In genomic region chr12:112877073-112877576, GRCm38 (mm10) we compare ENCODE assay signal across 9 mouse cellular contexts. TPM values are rescaled to one million over a fixed set of nuclear protein-coding genes. Genes with fewer than 3 reads are reported as not detected.
DNase-seq lines count a peak whose midpoint lies in the region; ATAC-seq and TF ChIP-seq lines count a peak whose summit lies in the region.
"Had no signal": no experiment of that assay in that cellular context is flagged by ENCODE, and none has a peak within 500 bp of the region (broad histone marks: within the 10 kb centered on the region; RNA-seq: fewer than 3 reads in every experiment).

No protein-coding gene starts in this region.

- peaks cover 89% of the 10 kb centered on the region for H3K27me3 ChIP-seq in heart, embryonic 12.5 days (replicated peaks)
- peaks cover 55% of the 10 kb centered on the region for H3K27me3 ChIP-seq in hindbrain, embryonic 11.5 days (ENCODE audit: control insufficient read depth, insufficient read depth, low read length)
- peaks cover 62% of the 10 kb centered on the region for H3K27me3 ChIP-seq in midbrain, embryonic 11.5 days (ENCODE audit: control insufficient read depth, insufficient read depth, low read length)

- H3K36me3 ChIP-seq in heart, embryonic 12.5 days = no peaks in the 10 kb centered on the region
- H3K36me3 ChIP-seq in hindbrain, embryonic 11.5 days (ENCODE audit: control insufficient read depth, insufficient read depth, low read length) = no peaks in the 10 kb centered on the region
- H3K36me3 ChIP-seq in midbrain, embryonic 11.5 days (ENCODE audit: control insufficient read depth, insufficient read depth, low read length) = no peaks in the 10 kb centered on the region

- H3K4me3 ChIP-seq in heart, embryonic 12.5 days = peak overlapping the region; percentile 46
- H3K4me3 ChIP-seq in bone marrow macrophage, adult 2 months (ENCODE audit: insufficient read depth, low read length) = peak overlapping the region; percentile 38
- H3K4me3 ChIP-seq in hindbrain, embryonic 11.5 days (ENCODE audit: low read depth, low read length) = peak overlapping the region; percentile 20
- peak overlapping the region; percentile 27 for H3K4me3 ChIP-seq in midbrain, embryonic 11.5 days (ENCODE audit: low read depth, low read length)

- H3K9me3 ChIP-seq in heart, embryonic 12.5 days (replicated peaks) = no peaks in the 10 kb centered on the region
- H3K9me3 ChIP-seq in hindbrain, embryonic 11.5 days (ENCODE audit: control insufficient read depth, low read length) = no peaks in the 10 kb centered on the region
- H3K9me3 ChIP-seq in midbrain, embryonic 11.5 days (ENCODE audit: control insufficient read depth, low read length) = no peaks in the 10 kb centered on the region

- TF ChIP-seq POLR2A in bone marrow macrophage, adult 2 months (IDR thresholded peaks at IDR 0.05; ENCODE audit: borderline replicate concordance, low read depth, low read length) = no peak

- DNase-seq in heart, adult 8-10 months (ENCODE audit: low spot score) = no peak
- peak; percentile 43 for DNase-seq in hindbrain, embryonic 11.5 days (ENCODE audit: low spot score)
- peak; percentile 87 for DNase-seq in midbrain, embryonic 11.5 days (ENCODE audit: low spot score, missing footprints)
- DNase-seq in ovary, postnatal 10 days (ENCODE audit: low spot score) = no peak
- DNase-seq in kidney, adult 8-10 months = no peak

- H3K9ac ChIP-seq in heart, embryonic 12.5 days = peak overlapping the region; percentile 52
- 0 out of 2 replicates have a peak overlapping the region, but pooled peaks have one; percentile 8 for H3K9ac ChIP-seq in hindbrain, embryonic 11.5 days (ENCODE audit: low read depth, low read length)
- no peak overlapping the region for H3K9ac ChIP-seq in midbrain, embryonic 11.5 days (ENCODE audit: low read length)

- H3K4me2 ChIP-seq in heart, embryonic 12.5 days = peak overlapping the region; percentile 79
- peak overlapping the region; percentile 35 for H3K4me2 ChIP-seq in hindbrain, embryonic 11.5 days (replicated peaks; ENCODE audit: low read depth, low read length)
- peak overlapping the region; percentile 51 for H3K4me2 ChIP-seq in midbrain, embryonic 11.5 days

- peaks cover 36% of the 10 kb centered on the region for H3K4me1 ChIP-seq in heart, embryonic 12.5 days (replicated peaks)
- H3K4me1 ChIP-seq in bone marrow macrophage, adult 2 months (ENCODE audit: control insufficient read depth, insufficient read depth, low read length) = peaks cover 31% of the 10 kb centered on the region
- H3K4me1 ChIP-seq in hindbrain, embryonic 11.5 days (replicated peaks; ENCODE audit: control insufficient read depth, insufficient read depth, low read length) = peaks cover 7% of the 10 kb centered on the region
- H3K4me1 ChIP-seq in midbrain, embryonic 11.5 days (ENCODE audit: control insufficient read depth, insufficient read depth, low read length) = peaks cover 10% of the 10 kb centered on the region

- no peak for ATAC-seq in heart, embryonic 12.5 days (ENCODE audit: insufficient number of reproducible peaks, low FRiP score)
- no peak for ATAC-seq in hindbrain, embryonic 11.5 days (ENCODE audit: low FRiP score)
- ATAC-seq in midbrain, embryonic 11.5 days (ENCODE audit: low FRiP score) = no peak
- ATAC-seq in inflammation-experienced regulatory T-cells, adult 6 months = no peak

- H3K27ac ChIP-seq in heart, embryonic 12.5 days (ENCODE audit: poor library complexity, severe bottlenecking) = no peak overlapping the region
- H3K27ac ChIP-seq in bone marrow macrophage, adult 2 months (ENCODE audit: insufficient read depth, low read depth, low read length) = no peak overlapping the region
- no peak overlapping the region for H3K27ac ChIP-seq in hindbrain, embryonic 11.5 days (ENCODE audit: low read depth, low read length)
- no peak overlapping the region for H3K27ac ChIP-seq in midbrain, embryonic 11.5 days (ENCODE audit: low read depth, low read length)

- TF ChIP-seq CTCF in bone marrow macrophage, adult 2 months (IDR thresholded peaks at IDR 0.05; ENCODE audit: low read depth, low read length) = no peak

- 5% methylated on average over 17 of the region's 17 CpGs for WGBS in heart, embryonic 12.5 days
- WGBS in hindbrain, embryonic 11.5 days = 6% methylated on average over 17 of the region's 17 CpGs
- WGBS in midbrain, embryonic 11.5 days = 7% methylated on average over 17 of the region's 17 CpGs

RNA-seq across cellular contexts. Expression of gene Gpr132, which starts 9.1 kb away (rescaled TPM):
- polyA plus RNA-seq in heart, embryonic 12.5 days (2016; fragmentation: Nextera tagmentation; extraction: Ambion mirVana) = not detected in 2 replicates
- total RNA-seq in heart, adult 8-10 months (2022) = under 1 TPM; 0.25 to 0.52 (median 0.33) TPM
- polyA plus RNA-seq in bone marrow macrophage, adult 2 months (2012; ENCODE audit: insufficient read depth, insufficient read length, missing spikeins) = 42.1 and 44.3 TPM in 2 replicates
- not detected in 2 replicates for polyA plus RNA-seq in hindbrain, embryonic 11.5 days (2014; fragmentation: Nextera tagmentation; extraction: Ambion mirVana)
- not detected in 2 replicates for polyA plus RNA-seq in midbrain, embryonic 11.5 days (2014; fragmentation: Nextera tagmentation; extraction: Ambion mirVana)
- 10 to 100 TPM; 71.4 to 79.0 (median 77.8) TPM for polyA plus RNA-seq in inflammation-experienced regulatory T-cells, adult 6 months (2017; shearing (Covaris generic))
- total RNA-seq: left cerebral cortex, postnatal 10 days had no signal

RNA-seq across cellular contexts. Expression of gene Cdca4, which starts 47.9 kb away (rescaled TPM):
- 47.2 and 49.2 TPM in 2 replicates for polyA plus RNA-seq in heart, embryonic 12.5 days (2016; fragmentation: Nextera tagmentation; extraction: Ambion mirVana)
- 1 to 10 TPM; 5.6 to 6.5 (median 6.2) TPM for total RNA-seq in heart, adult 8-10 months (2022)
- 26.2 and 28.0 TPM in 2 replicates for polyA plus RNA-seq in bone marrow macrophage, adult 2 months (2012; ENCODE audit: insufficient read depth, insufficient read length, missing spikeins)
- polyA plus RNA-seq in hindbrain, embryonic 11.5 days (2014; fragmentation: Nextera tagmentation; extraction: Ambion mirVana) = 146 and 151 TPM in 2 replicates
- polyA plus RNA-seq in midbrain, embryonic 11.5 days (2014; fragmentation: Nextera tagmentation; extraction: Ambion mirVana) = 159 TPM in 2 replicates
- polyA plus RNA-seq in inflammation-experienced regulatory T-cells, adult 6 months (2017; shearing (Covaris generic)) = 10 to 100 TPM; 67.6 to 86.3 (median 83.9) TPM

RNA-seq across cellular contexts. Expression of gene Jag2, which starts 52.5 kb away (rescaled TPM):
- 2.6 TPM in 2 replicates for polyA plus RNA-seq in heart, embryonic 12.5 days (2016; fragmentation: Nextera tagmentation; extraction: Ambion mirVana)
- total RNA-seq in heart, adult 8-10 months (2022) = 10 to 100 TPM; 25.1 to 30.4 (median 29.8) TPM
- polyA plus RNA-seq in bone marrow macrophage, adult 2 months (2012; ENCODE audit: insufficient read depth, insufficient read length, missing spikeins) = 2.8 and 3.2 TPM in 2 replicates
- polyA plus RNA-seq in hindbrain, embryonic 11.5 days (2014; fragmentation: Nextera tagmentation; extraction: Ambion mirVana) = 4.2 and 4.7 TPM in 2 replicates
- 3.0 and 3.2 TPM in 2 replicates for polyA plus RNA-seq in midbrain, embryonic 11.5 days (2014; fragmentation: Nextera tagmentation; extraction: Ambion mirVana)
- under 1 TPM; 0.39 to 0.59 (median 0.50) TPM for polyA plus RNA-seq in inflammation-experienced regulatory T-cells, adult 6 months (2017; shearing (Covaris generic))

Comparison
In these comparisons a context has a peak if more than half of its experiments do, and no peak if none do; other contexts are left out.
1. DNase-seq: peak in hindbrain, embryonic 11.5 days (single experiment) and midbrain, embryonic 11.5 days (single experiment); none in heart, adult 8-10 months (single experiment), ovary, postnatal 10 days (single experiment) and kidney, adult 8-10 months (0 of 2).
2. RNA of gene Gpr132, which starts 9.1 kb away (polyA plus RNA-seq): 71.4 to 79.0 TPM in inflammation-experienced regulatory T-cells, adult 6 months and 42.1 to 44.3 TPM in bone marrow macrophage, adult 2 months; not detected in heart, embryonic 12.5 days, not detected in hindbrain, embryonic 11.5 days and not detected in midbrain, embryonic 11.5 days; every median in the first group is over 10 times any median in the second.
3. Peak in every context shown above with its lines, with median percentiles within 50 percentile points of each other: H3K4me2 ChIP-seq and H3K4me3 ChIP-seq.